Mouse (Mus musculus) hindbrain, postnatal 0 days (tissue): ENCODE results near the gene Ak1. TPM values are rescaled to one million over a fixed set of nuclear protein-coding genes. Genes with fewer than 3 reads are reported as not detected.

ENCODE experiments used
- ATAC-seq: fragments of 200-750 bp; cut with Nextera tagmentation; 2 replicates; pipeline ENCODE4 v1.8.0; 2017; ENCODE audit warnings: mild to moderate bottlenecking, moderate TSS enrichment, moderate library complexity
- DNase-seq: peaks from one replicate; pipeline ENCODE4 v3.0.0-alpha.2; 2015; ENCODE audit warnings: low spot score
- H3K27ac ChIP-seq: fragments of 300-500 bp; sonication (generic); 2 replicates; pipeline ENCODE4 v1.5.1; 2014; ENCODE audit warnings: mild to moderate bottlenecking
- H3K27me3 ChIP-seq: fragments of 300-500 bp; sonication (generic); 2 replicates; pipeline ENCODE4 v1.6.1; 2014; ENCODE audit warnings: low read length, mixed read lengths; ENCODE audit not compliant: insufficient read depth
- H3K36me3 ChIP-seq: fragments of 300-500 bp; sonication (generic); 2 replicates; pipeline ENCODE4 v1.6.1; 2014; ENCODE audit warnings: low read length, mixed read lengths; ENCODE audit not compliant: insufficient read depth
- H3K4me1 ChIP-seq: fragments of 300-500 bp; sonication (generic); 2 replicates; pipeline ENCODE4 v1.6.1; 2014; ENCODE audit warnings: antibody characterized with exemption, low read length, mixed read lengths; ENCODE audit not compliant: insufficient read depth
- H3K4me2 ChIP-seq: fragments of 300-500 bp; sonication (generic); 2 replicates; pipeline ENCODE4 v1.6.1; 2014; ENCODE audit warnings: low read depth, mild to moderate bottlenecking, low read length, moderate library complexity, mixed read lengths
- H3K4me3 ChIP-seq: fragments of 300-500 bp; sonication (generic); 2 replicates; pipeline ENCODE4 v1.5.1; 2014; ENCODE audit warnings: low read length
- H3K9ac ChIP-seq: fragments of 300-500 bp; sonication (generic); replicated peaks from 2 replicates; pipeline ENCODE4 v1.6.1; 2014; ENCODE audit warnings: mild to moderate bottlenecking, low read length, moderate library complexity, mixed read lengths
- H3K9me3 ChIP-seq: fragments of 300-500 bp; sonication (generic); 2 replicates; pipeline ENCODE4 v1.6.1; 2016; ENCODE audit warnings: low read length, mixed read lengths
- CTCF ChIP-seq: IDR thresholded peaks from 2 replicates; pipeline ENCODE4 v1.5.1; 2016; ENCODE audit warnings: antibody characterized with exemption, control low read depth, low read depth
- WGBS: fragments of 180-500 bp; shearing (Covaris S2); extraction: QIAGEN DNeasy Blood & Tissue Kit; methylation state at CpG from one replicate; pipeline ENCODE4 v1.1.7; 2014; 5-methylcytosine and 5-hydroxymethylcytosine counted together
- microRNA counts: library from miRNA; unstranded; fragments of <30 nt; microRNA quantifications from one replicate; lab custom pipeline; 2015
- microRNA-seq, 2 experiments: library from miRNA; unstranded; fragments of <30 nt; microRNA quantifications; one replicate each; pipeline ENCODE4; 2016
- polyA plus RNA-seq: library from polyadenylated mRNA; unstranded; fragments of >200 nt; fragmentation: Nextera tagmentation; extraction: Ambion mirVana; gene quantifications from 2 replicates; pipeline ENCODE4 v1.2.1, GENCODE M21; 2015
- total RNA-seq: library from RNA; depleted of rRNA; stranded (reverse); fragments of >200 nt; gene quantifications from 2 replicates; pipeline ENCODE4 v1.2.3, GENCODE M21; 2014; rRNA removed

Ak1 gene
- total and polyA plus RNA-seq, 2 experiments from 2014 or later = 92.2 to 106 TPM

GRCm38 (mm10) chr2:32681754-32682153 is 60.2 kb downstream of the Ak1 start:
- ATAC-seq = peak; percentile 8; the same call in 1 of the 2 replicates
- H3K4me3 ChIP-seq = no peak overlapping the region
- no peak overlapping the region for H3K27ac ChIP-seq
- no peak for TF ChIP-seq CTCF
- H3K9ac ChIP-seq = no peak overlapping the region
- peak; percentile 14 for DNase-seq
- H3K27me3 ChIP-seq = no peaks in the 10 kb centered on the region
- H3K9me3 ChIP-seq = no peaks in the 10 kb centered on the region
- no peak overlapping the region for H3K4me2 ChIP-seq
- no peaks in the 10 kb centered on the region for H3K4me1 ChIP-seq
- peaks cover 39% of the 10 kb centered on the region for H3K36me3 ChIP-seq
- WGBS = 70% methylated on average over 6 of the region's 6 CpGs

DNA sequence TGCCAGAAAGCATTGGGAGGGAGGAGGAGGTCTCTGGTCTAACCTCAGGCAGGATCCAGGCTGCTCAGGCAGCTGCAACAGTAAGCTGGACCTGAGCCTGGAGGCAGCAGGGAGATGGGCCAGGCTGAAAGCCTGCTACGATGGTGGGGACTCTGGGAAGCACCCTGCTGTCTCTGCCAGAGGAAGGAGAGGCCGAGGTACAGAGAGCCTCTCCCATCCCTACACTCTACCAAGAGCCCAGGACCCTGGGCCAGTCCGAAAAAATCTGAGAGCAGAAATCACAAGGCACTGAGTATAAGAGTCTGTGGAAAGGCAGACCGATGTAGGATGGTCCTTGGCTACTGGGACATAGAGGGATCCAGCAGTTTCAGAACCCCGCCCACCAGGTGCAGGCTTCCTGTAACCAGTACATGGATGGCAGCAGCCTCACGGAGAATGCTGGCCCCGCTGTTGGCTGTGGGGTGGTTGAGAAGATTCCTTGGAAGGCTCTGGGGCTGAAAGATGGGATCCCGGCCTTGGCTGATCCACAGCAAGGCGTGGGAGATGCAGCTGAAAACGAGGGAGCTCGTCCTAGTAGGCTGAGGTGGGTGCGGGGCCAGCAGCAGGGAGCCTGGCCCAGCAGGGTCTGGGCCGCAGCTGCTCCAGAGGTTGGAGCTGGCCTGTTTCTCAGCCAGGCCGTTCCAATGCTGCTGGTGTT is 61.3 kb downstream of the Ak1 start:
- WGBS = 71% methylated on average over 14 of the region's 14 CpGs
- Histone ChIP-seq H3K27me3 (no peaks in the 10 kb centered on the region), H3K27ac (no peak overlapping the region), H3K9me3 (no peaks in the 10 kb centered on the region), H3K4me1 (no peaks in the 10 kb centered on the region), H3K9ac (no peak overlapping the region), H3K4me3 (no peak overlapping the region), H3K36me3 (peaks cover 47% of the 10 kb centered on the region), H3K4me2 (no peak overlapping the region)
- DNase-seq (no peak), ATAC-seq (no peak)
- no peak for TF ChIP-seq CTCF

DNA sequence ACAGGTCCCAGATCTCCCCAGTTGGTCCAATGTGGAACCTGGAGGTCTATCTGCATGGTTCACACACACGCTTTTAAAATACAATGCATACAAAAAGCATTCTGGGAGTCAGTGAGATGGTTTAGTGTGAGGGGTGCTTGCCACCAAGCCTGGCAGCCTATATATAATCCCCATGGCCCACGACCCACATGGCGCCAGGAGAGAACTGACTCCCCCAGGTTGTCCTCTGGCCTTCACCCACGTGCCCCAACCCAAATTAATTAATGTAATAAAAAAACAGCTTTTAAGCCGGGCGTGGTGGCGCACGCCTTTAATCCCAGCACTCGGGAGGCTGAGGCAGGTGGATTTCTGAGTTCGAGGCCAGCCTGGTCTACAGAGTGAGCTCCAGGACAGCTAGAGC is 62.1 kb downstream of the Ak1 start:
- H3K36me3 ChIP-seq = peaks cover 47% of the 10 kb centered on the region
- no peaks in the 10 kb centered on the region for H3K4me1 ChIP-seq
- no peak overlapping the region for H3K27ac ChIP-seq
- H3K27me3 ChIP-seq = no peaks in the 10 kb centered on the region
- TF ChIP-seq CTCF = no peak
- H3K4me2 ChIP-seq = no peak overlapping the region
- WGBS = 90% methylated on average over 10 of the region's 10 CpGs
- DNase-seq = no peak
- no peak overlapping the region for H3K4me3 ChIP-seq
- no peak for ATAC-seq
- H3K9me3 ChIP-seq = no peaks in the 10 kb centered on the region
- no peak overlapping the region for H3K9ac ChIP-seq

MicroRNAs encoded within 50 kb of the gene (microRNA counts, 519-probe panel; counts per million panel counts)
- 370 counts per million, percentile 5 among the panel's probes with 10 or more counts for microRNA mmu-miR-1954 (lab: Ali Mortazavi, UCI)

Small RNA genes lying within 50 kb of the gene (microRNA-seq; reads per million reads assigned to microRNA genes)
- gene Gm47291 = 0 reads per million in 2 experiments
- gene Mir1954 = 0 to 0.18 reads per million in 2 experiments

Other genes starting within 250 kb of the Ak1 start
- 458 and 481 TPM in 2 replicates for gene 1110008P14Rik, start 239.8 kb upstream of the Ak1 start, total RNA-seq
- 220 and 233 TPM in 2 replicates for gene 1110008P14Rik, start 239.8 kb upstream of the Ak1 start, polyA plus RNA-seq
- 0.31 and 0.58 TPM in 2 replicates for gene Lcn2, start 233.5 kb upstream of the Ak1 start, total RNA-seq
- 0.80 and 0.93 TPM in 2 replicates for gene Lcn2, start 233.5 kb upstream of the Ak1 start, polyA plus RNA-seq
- gene Ptges2, start 225.9 kb upstream of the Ak1 start, total RNA-seq = 41.3 and 45.5 TPM in 2 replicates
- gene Ptges2, start 225.9 kb upstream of the Ak1 start, polyA plus RNA-seq = 55.6 and 57.0 TPM in 2 replicates
- 3.1 and 3.7 TPM in 2 replicates for gene Naif1, start 171.3 kb upstream of the Ak1 start, total RNA-seq
- gene Naif1, start 171.3 kb upstream of the Ak1 start, polyA plus RNA-seq = 2.9 and 3.0 TPM in 2 replicates
- gene Slc25a25, start 170.3 kb upstream of the Ak1 start, total RNA-seq = 64.3 and 69.6 TPM in 2 replicates
- 44.4 and 46.4 TPM in 2 replicates for gene Slc25a25, start 170.3 kb upstream of the Ak1 start, polyA plus RNA-seq
- 23.6 and 25.4 TPM in 2 replicates for gene Fam102a, start 86.4 kb upstream of the Ak1 start, total RNA-seq
- gene Fam102a, start 86.4 kb upstream of the Ak1 start, polyA plus RNA-seq = 7.9 and 8.2 TPM in 2 replicates
- 64.1 and 70.8 TPM in 2 replicates for gene Dpm2, start 50.9 kb upstream of the Ak1 start, total RNA-seq
- 139 and 146 TPM in 2 replicates for gene Dpm2, start 50.9 kb upstream of the Ak1 start, polyA plus RNA-seq
- 15.1 and 35.0 TPM in 2 replicates for gene Pip5kl1, start 47.0 kb upstream of the Ak1 start, total RNA-seq
- 16.7 and 19.1 TPM in 2 replicates for gene Pip5kl1, start 47.0 kb upstream of the Ak1 start, polyA plus RNA-seq
- gene 9430097D07Rik, start 46.1 kb upstream of the Ak1 start, total RNA-seq = 0.21 and 0.83 TPM in 2 replicates
- gene 9430097D07Rik, start 46.1 kb upstream of the Ak1 start, polyA plus RNA-seq = 0.73 and 0.76 TPM in 2 replicates
- 66.9 and 75.7 TPM in 2 replicates for gene St6galnac4, start 34.7 kb upstream of the Ak1 start, total RNA-seq
- gene St6galnac4, start 34.7 kb upstream of the Ak1 start, polyA plus RNA-seq = 45.6 and 47.5 TPM in 2 replicates
- gene St6galnac6, start 22.0 kb upstream of the Ak1 start, total RNA-seq = 87.0 and 114 TPM in 2 replicates
- 39.5 and 40.9 TPM in 2 replicates for gene St6galnac6, start 22.0 kb upstream of the Ak1 start, polyA plus RNA-seq
- gene Eng, start 24.8 kb downstream of the Ak1 start, total RNA-seq = 23.7 and 24.1 TPM in 2 replicates
- 23.7 and 23.8 TPM in 2 replicates for gene Eng, start 24.8 kb downstream of the Ak1 start, polyA plus RNA-seq
- 23.1 and 32.6 TPM in 2 replicates for gene Fpgs, start 82.4 kb downstream of the Ak1 start, total RNA-seq
- gene Fpgs, start 82.4 kb downstream of the Ak1 start, polyA plus RNA-seq = 22.8 and 23.4 TPM in 2 replicates
- gene Cdk9, start 91.3 kb downstream of the Ak1 start, total RNA-seq = 108 and 116 TPM in 2 replicates
- gene Cdk9, start 91.3 kb downstream of the Ak1 start, polyA plus RNA-seq = 61.1 and 65.3 TPM in 2 replicates
- gene Sh2d3c, start 99.3 kb downstream of the Ak1 start, total RNA-seq = 43.8 and 56.9 TPM in 2 replicates
- gene Sh2d3c, start 99.3 kb downstream of the Ak1 start, polyA plus RNA-seq = 49.5 and 52.8 TPM in 2 replicates
- gene 6330409D20Rik, start 119.3 kb downstream of the Ak1 start, total RNA-seq = 1.7 and 3.2 TPM in 2 replicates
- gene 6330409D20Rik, start 119.3 kb downstream of the Ak1 start, polyA plus RNA-seq = 3.6 and 5.1 TPM in 2 replicates
- 75.1 and 81.1 TPM in 2 replicates for gene Tor2a, start 135.5 kb downstream of the Ak1 start, total RNA-seq
- gene Tor2a, start 135.5 kb downstream of the Ak1 start, polyA plus RNA-seq = 48.2 and 49.1 TPM in 2 replicates
- 0.78 and 1.6 TPM in 2 replicates for gene Ttc16, start 153.9 kb downstream of the Ak1 start, total RNA-seq
- 0.58 and 0.76 TPM in 2 replicates for gene Ttc16, start 153.9 kb downstream of the Ak1 start, polyA plus RNA-seq
- gene Ptrh1, start 154.0 kb downstream of the Ak1 start, total RNA-seq = 0.75 and 2.9 TPM in 2 replicates
- 4.0 and 4.4 TPM in 2 replicates for gene Ptrh1, start 154.0 kb downstream of the Ak1 start, polyA plus RNA-seq
- gene Cfap157, start 162.7 kb downstream of the Ak1 start, total RNA-seq = 0.16 and 0.40 TPM in 2 replicates
- gene Cfap157, start 162.7 kb downstream of the Ak1 start, polyA plus RNA-seq = 0.64 and 1.1 TPM in 2 replicates
- gene Stxbp1, start 225.5 kb downstream of the Ak1 start, total RNA-seq = 142 and 149 TPM in 2 replicates
- 318 and 348 TPM in 2 replicates for gene Stxbp1, start 225.5 kb downstream of the Ak1 start, polyA plus RNA-seq